Mouse (Mus musculus): Measurements from ENCODE around the gene Enpp7. TPM values are rescaled to one million over a fixed set of nuclear protein-coding genes. Genes with fewer than 3 reads are reported as not detected.

Enpp7 gene
- polyA plus RNA-seq, 1 experiment from 2014 or later = not detected

- H3K4me3 ChIP-seq (ENCODE audit: low read depth, low read length) = peak overlapping the region; percentile 82
- H3K36me3 ChIP-seq (ENCODE audit: control insufficient read depth, insufficient read depth, low read length) = peaks cover 3% of the 10 kb centered on the region; the same call in 1 of the 2 replicates
- peak overlapping the region; percentile 85 for H3K4me2 ChIP-seq
- H3K27ac ChIP-seq (ENCODE audit: low read depth, low read length) = peak overlapping the region; percentile 11; the same call in 1 of the 2 replicates
- no peaks in the 10 kb centered on the region for H3K9me3 ChIP-seq (ENCODE audit: control insufficient read depth, low read length)
- peak overlapping the region; percentile 81 for H3K9ac ChIP-seq (ENCODE audit: low read depth, low read length)
- DNase-seq (ENCODE audit: low spot score) (no peak), ATAC-seq (replicated peaks; ENCODE audit: low FRiP score) (no peak)
- peaks cover 41% of the 10 kb centered on the region for H3K27me3 ChIP-seq (replicated peaks; ENCODE audit: control insufficient read depth, insufficient read depth, low read length)
- 8% methylated on average over 42 of the region's 42 CpGs for whole genome bisulfite sequencing
- peaks cover 11% of the 10 kb centered on the region for H3K4me1 ChIP-seq (replicated peaks; ENCODE audit: control insufficient read depth, insufficient read depth, low read length)
Measured at GRCm38 (mm10) chr11:119022068-119022894, 34.3 kb downstream of the Enpp7 start.

GRCm38 (mm10) chr11:119022895-119023615 is 35.1 kb downstream of the Enpp7 start, which contains the start of gene Cbx2:
Gene Cbx2, plus strand, starts transcription at chr11:119022962.
- H3K27ac ChIP-seq (ENCODE audit: low read depth, low read length) = peak within 1 kb of the TSS; percentile 57
- H3K4me3 ChIP-seq (ENCODE audit: low read depth, low read length) = peak within 1 kb of the TSS; percentile 82
- ATAC-seq (replicated peaks; ENCODE audit: low FRiP score) (peak; percentile 82), DNase-seq (ENCODE audit: low spot score) (peak; percentile 80)
- H3K9me3 ChIP-seq (ENCODE audit: control insufficient read depth, low read length) = no peaks in the 10 kb centered on the region
- peaks cover 41% of the 10 kb centered on the region for H3K27me3 ChIP-seq (replicated peaks; ENCODE audit: control insufficient read depth, insufficient read depth, low read length)
- peak within 1 kb of the TSS; percentile 81 for H3K9ac ChIP-seq (ENCODE audit: low read depth, low read length)
- peaks cover 11% of the 10 kb centered on the region for H3K4me1 ChIP-seq (replicated peaks; ENCODE audit: control insufficient read depth, insufficient read depth, low read length)
- WGBS = under 1% methylated on average over 74 of the region's 99 CpGs
- peak within 1 kb of the TSS; percentile 85 for H3K4me2 ChIP-seq
- H3K36me3 ChIP-seq (ENCODE audit: control insufficient read depth, insufficient read depth, low read length) = peaks cover 8% of the 10 kb centered on the region

GRCm38 (mm10) chr11:119023616-119023980 is 35.6 kb downstream of the Enpp7 start:
- ATAC-seq (replicated peaks; ENCODE audit: low FRiP score) (0 out of 2 replicates have a peak, but pooled peaks have one; percentile 7), DNase-seq (ENCODE audit: low spot score) (no peak)
- Histone ChIP-seq H3K27ac (ENCODE audit: low read depth, low read length) (peak overlapping the region; percentile 57; the same call in 1 of the 2 replicates), H3K9ac (ENCODE audit: low read depth, low read length) (peak overlapping the region; percentile 81), H3K4me3 (ENCODE audit: low read depth, low read length) (peak overlapping the region; percentile 82), H3K27me3 (replicated peaks; ENCODE audit: control insufficient read depth, insufficient read depth, low read length) (peaks cover 41% of the 10 kb centered on the region), H3K36me3 (ENCODE audit: control insufficient read depth, insufficient read depth, low read length) (peaks cover 14% of the 10 kb centered on the region), H3K4me2 (peak overlapping the region; percentile 85), H3K9me3 (ENCODE audit: control insufficient read depth, low read length) (no peaks in the 10 kb centered on the region), H3K4me1 (replicated peaks; ENCODE audit: control insufficient read depth, insufficient read depth, low read length) (peaks cover 11% of the 10 kb centered on the region)
- WGBS = 2% methylated on average over 15 of the region's 15 CpGs

- ATAC-seq (replicated peaks; ENCODE audit: low FRiP score) (no peak), DNase-seq (ENCODE audit: low spot score) (no peak)
- Histone ChIP-seq H3K4me3 (ENCODE audit: low read depth, low read length) (peak overlapping the region; percentile 82), H3K4me1 (replicated peaks; ENCODE audit: control insufficient read depth, insufficient read depth, low read length) (peaks cover 11% of the 10 kb centered on the region), H3K36me3 (ENCODE audit: control insufficient read depth, insufficient read depth, low read length) (peaks cover 18% of the 10 kb centered on the region), H3K9me3 (ENCODE audit: control insufficient read depth, low read length) (no peaks in the 10 kb centered on the region), H3K27me3 (replicated peaks; ENCODE audit: control insufficient read depth, insufficient read depth, low read length) (peaks cover 41% of the 10 kb centered on the region), H3K4me2 (peak overlapping the region; percentile 85), H3K9ac (ENCODE audit: low read depth, low read length) (peak overlapping the region; percentile 81), H3K27ac (ENCODE audit: low read depth, low read length) (no peak overlapping the region)
- WGBS = 20% methylated on average over 7 of the region's 7 CpGs
Measured at GRCm38 (mm10) chr11:119024260-119024659, 36.3 kb downstream of the Enpp7 start.

- no peak for DNase-seq (ENCODE audit: low spot score)
- H3K27me3 ChIP-seq (replicated peaks; ENCODE audit: control insufficient read depth, insufficient read depth, low read length) = peaks cover 29% of the 10 kb centered on the region
- H3K9ac ChIP-seq (ENCODE audit: low read depth, low read length) = no peak overlapping the region
- peaks cover 18% of the 10 kb centered on the region for H3K36me3 ChIP-seq (ENCODE audit: control insufficient read depth, insufficient read depth, low read length)
- no peak overlapping the region for H3K4me2 ChIP-seq
- no peak overlapping the region for H3K4me3 ChIP-seq (ENCODE audit: low read depth, low read length)
- no peaks in the 10 kb centered on the region for H3K9me3 ChIP-seq (ENCODE audit: control insufficient read depth, low read length)
- H3K4me1 ChIP-seq (replicated peaks; ENCODE audit: control insufficient read depth, insufficient read depth, low read length) = peaks cover 11% of the 10 kb centered on the region
- no peak for ATAC-seq (replicated peaks; ENCODE audit: low FRiP score)
- H3K27ac ChIP-seq (ENCODE audit: low read depth, low read length) = no peak overlapping the region
- WGBS = 64% methylated on average over 12 of the region's 12 CpGs
Measured at GRCm38 (mm10) chr11:119026203-119026602, 38.2 kb downstream of the Enpp7 start.

DNA sequence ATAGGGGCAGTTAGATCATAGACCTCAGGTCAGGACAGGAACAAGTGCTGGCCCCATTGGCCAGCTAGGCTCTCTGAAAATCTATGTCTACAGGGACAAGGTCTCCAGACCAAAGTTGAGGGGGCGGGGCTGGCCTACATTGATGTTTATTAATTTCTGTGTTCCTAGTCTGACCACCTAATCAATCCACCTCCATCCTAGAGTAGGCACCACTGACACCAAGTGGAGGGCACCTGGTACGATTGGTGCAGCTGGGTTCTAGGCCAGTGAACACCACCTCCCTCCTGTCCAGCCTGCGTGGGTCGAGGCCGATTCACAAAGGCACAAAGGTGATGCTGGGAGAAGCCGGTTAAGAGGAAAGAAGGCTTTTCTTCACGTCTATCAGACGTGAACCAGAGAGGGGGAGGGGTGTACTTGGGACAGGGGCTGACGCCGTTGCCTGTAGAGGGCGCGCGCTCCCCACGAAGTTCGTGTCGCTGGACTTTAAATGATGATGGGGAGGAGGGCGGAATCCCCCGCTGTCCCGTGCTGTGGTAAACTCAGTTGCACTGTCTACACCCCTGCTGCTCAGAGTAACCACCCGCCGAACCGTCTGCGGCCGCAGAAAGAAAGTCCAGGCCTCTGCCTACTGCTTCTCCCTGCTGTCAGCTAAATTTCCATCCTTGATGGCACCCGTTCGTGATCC is 46.0 kb downstream of the Enpp7 start:
- peak overlapping the region; percentile 33; the same call in 1 of the 2 replicates for H3K4me2 ChIP-seq
- H3K4me1 ChIP-seq (replicated peaks; ENCODE audit: control insufficient read depth, insufficient read depth, low read length) = peaks cover 13% of the 10 kb centered on the region
- peaks cover 1% of the 10 kb centered on the region; the same call in 1 of the 2 replicates for H3K36me3 ChIP-seq (ENCODE audit: control insufficient read depth, insufficient read depth, low read length)
- no peak overlapping the region for H3K9ac ChIP-seq (ENCODE audit: low read depth, low read length)
- H3K27me3 ChIP-seq (replicated peaks; ENCODE audit: control insufficient read depth, insufficient read depth, low read length) = peaks cover 60% of the 10 kb centered on the region
- ATAC-seq (replicated peaks; ENCODE audit: low FRiP score) = no peak
- no peak overlapping the region for H3K27ac ChIP-seq (ENCODE audit: low read depth, low read length)
- DNase-seq (ENCODE audit: low spot score) = peak; percentile 70
- no peaks in the 10 kb centered on the region for H3K9me3 ChIP-seq (ENCODE audit: control insufficient read depth, low read length)
- no peak overlapping the region for H3K4me3 ChIP-seq (ENCODE audit: low read depth, low read length)
- 3% methylated on average over 26 of the region's 26 CpGs for WGBS

- H3K9ac ChIP-seq (ENCODE audit: low read depth, low read length) = no peak overlapping the region
- H3K4me3 ChIP-seq (ENCODE audit: low read depth, low read length) = no peak overlapping the region
- H3K27me3 ChIP-seq (replicated peaks; ENCODE audit: control insufficient read depth, insufficient read depth, low read length) = peaks cover 66% of the 10 kb centered on the region
- peak overlapping the region; percentile 33; the same call in 1 of the 2 replicates for H3K4me2 ChIP-seq
- peaks cover 20% of the 10 kb centered on the region for H3K4me1 ChIP-seq (replicated peaks; ENCODE audit: control insufficient read depth, insufficient read depth, low read length)
- ATAC-seq (replicated peaks; ENCODE audit: low FRiP score) = no peak
- H3K27ac ChIP-seq (ENCODE audit: low read depth, low read length) = no peak overlapping the region
- no peaks in the 10 kb centered on the region for H3K9me3 ChIP-seq (ENCODE audit: control insufficient read depth, low read length)
- no peak for DNase-seq (ENCODE audit: low spot score)
- WGBS = 4% methylated on average over 19 of the region's 19 CpGs
- H3K36me3 ChIP-seq (ENCODE audit: control insufficient read depth, insufficient read depth, low read length) = no peaks in the 10 kb centered on the region
Measured at GRCm38 (mm10) chr11:119034635-119035034, 46.6 kb downstream of the Enpp7 start.

DNA sequence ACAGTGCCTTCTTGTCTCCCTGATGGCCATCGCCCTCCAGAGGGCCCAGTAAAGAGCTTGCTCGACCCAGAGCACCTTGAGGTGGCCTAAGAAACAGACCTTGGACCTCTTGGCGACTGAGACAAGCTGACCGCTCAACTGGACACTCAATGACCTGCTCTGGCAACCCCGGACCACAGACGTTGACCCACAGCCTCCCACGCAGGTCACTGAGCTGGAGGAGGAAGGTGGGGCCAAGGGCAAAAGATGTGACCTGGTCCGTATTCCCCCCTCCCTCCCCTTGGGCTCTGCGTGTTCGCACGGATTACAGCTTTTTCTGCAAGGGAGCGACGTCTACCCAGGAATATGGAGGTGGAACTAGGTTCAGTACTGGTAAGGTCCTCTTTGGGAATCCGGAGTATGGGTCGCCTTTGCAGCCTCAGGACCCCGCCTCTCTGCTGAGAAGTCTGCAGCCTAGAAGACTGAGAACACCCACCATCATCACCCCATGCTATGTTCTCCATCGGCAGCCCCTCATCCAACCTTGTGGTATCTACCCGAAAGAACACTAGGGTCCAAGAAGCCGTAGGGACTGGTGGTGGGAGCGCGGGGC is 47.2 kb downstream of the Enpp7 start:
- peaks cover 25% of the 10 kb centered on the region for H3K4me1 ChIP-seq (replicated peaks; ENCODE audit: control insufficient read depth, insufficient read depth, low read length)
- H3K9me3 ChIP-seq (ENCODE audit: control insufficient read depth, low read length) = no peaks in the 10 kb centered on the region
- no peak overlapping the region for H3K4me3 ChIP-seq (ENCODE audit: low read depth, low read length)
- H3K9ac ChIP-seq (ENCODE audit: low read depth, low read length) = no peak overlapping the region
- ATAC-seq (replicated peaks; ENCODE audit: low FRiP score) = no peak
- H3K36me3 ChIP-seq (ENCODE audit: control insufficient read depth, insufficient read depth, low read length) = no peaks in the 10 kb centered on the region
- DNase-seq (ENCODE audit: low spot score) = no peak
- H3K4me2 ChIP-seq = no peak overlapping the region
- 3% methylated on average over 21 of the region's 21 CpGs for whole genome bisulfite sequencing
- peaks cover 67% of the 10 kb centered on the region for H3K27me3 ChIP-seq (replicated peaks; ENCODE audit: control insufficient read depth, insufficient read depth, low read length)
- H3K27ac ChIP-seq (ENCODE audit: low read depth, low read length) = no peak overlapping the region

Measured in liver, embryonic 11.5 days (tissue).